Mouse (Mus musculus): ENCODE results near the gene Arhgap27.

GRCm38 (mm10) chr11:103286910-103287309 lies 76.6 kb downstream of the Arhgap27 start:
- no peak for TF ChIP-seq POLR2A (IDR thresholded peaks at IDR 0.05; ENCODE audit: insufficient read length, low read depth)
- TF ChIP-seq MAX (IDR thresholded peaks at IDR 0.05; ENCODE audit: low read depth) = no peak
- no peak for TF ChIP-seq TCF12 (IDR thresholded peaks at IDR 0.05; ENCODE audit: insufficient read depth, poor library complexity, severe bottlenecking)
- no peak for TF ChIP-seq POLR2AphosphoS2 (IDR thresholded peaks at IDR 0.05; ENCODE audit: insufficient read length, low read depth)
- TF ChIP-seq USF1 (IDR thresholded peaks at IDR 0.05; ENCODE audit: low read depth) = no peak
- no peak for TF ChIP-seq E2F4 (IDR thresholded peaks at IDR 0.05; ENCODE audit: insufficient read depth)
- TF ChIP-seq MYOG (IDR thresholded peaks at IDR 0.05; ENCODE audit: control insufficient read depth in 1 of 3, insufficient read depth in 1 of 3, insufficient read length in 2 of 3, low read depth in 2 of 3) = no peak
- TF ChIP-seq REST (IDR thresholded peaks at IDR 0.05; ENCODE audit: insufficient read depth, insufficient read length) = no peak
- TF ChIP-seq SRF (IDR thresholded peaks at IDR 0.05; ENCODE audit: control insufficient read depth, insufficient read length, low read depth) = no peak
- TF ChIP-seq MYOD1 (IDR thresholded peaks at IDR 0.05; ENCODE audit: control insufficient read depth in 1 of 3, insufficient read length in 2 of 3, low read depth in 2 of 3) = no peak
- TF ChIP-seq CEBPB (IDR thresholded peaks at IDR 0.05; ENCODE audit: insufficient read depth, poor library complexity, severe bottlenecking) = no peak
- TF ChIP-seq TCF3 (IDR thresholded peaks at IDR 0.05; ENCODE audit: insufficient read length, low read depth) = no peak

Data from myocyte (in vitro differentiated cells).